Mouse (Mus musculus) forebrain, embryonic 10.5 days (tissue): ENCODE measurements around the gene Tefm. TPM values are rescaled to one million over a fixed set of nuclear protein-coding genes. Genes with fewer than 3 reads are reported as not detected.
"Not testable (repeated sequence)": the region's sequence is repeated elsewhere in the genome, so short reads cannot be mapped to it uniquely, and the experiment has no call there.

Experiments used
- DNase-seq: peaks from one replicate; pipeline ENCODE4 v3.0.0-alpha.2; 2017; ENCODE audit warnings: low spot score; ENCODE audit errors: extremely low spot score
- H3K27ac ChIP-seq: fragments of 300-500 bp; sonication (generic); 2 replicates; pipeline ENCODE4 v1.5.1; 2016; ENCODE audit warnings: mild to moderate bottlenecking
- H3K27me3 ChIP-seq: fragments of 300-500 bp; sonication (generic); 2 replicates; pipeline ENCODE4 v1.6.1; 2016; ENCODE audit warnings: mild to moderate bottlenecking; ENCODE audit not compliant: poor library complexity, severe bottlenecking
- H3K36me3 ChIP-seq: fragments of 300-500 bp; sonication (generic); replicated peaks from 2 replicates; pipeline ENCODE4 v1.6.1; 2016; ENCODE audit warnings: mild to moderate bottlenecking, moderate library complexity
- H3K4me1 ChIP-seq: fragments of 300-500 bp; sonication (generic); 2 replicates; pipeline ENCODE4 v1.6.1; 2016
- H3K4me3 ChIP-seq: fragments of 300-500 bp; sonication (generic); 2 replicates; pipeline ENCODE4 v1.5.1; 2016; ENCODE audit warnings: mild to moderate bottlenecking, moderate library complexity
- H3K9me3 ChIP-seq: fragments of 300-500 bp; sonication (generic); 2 replicates; pipeline ENCODE4 v1.6.1; 2016; ENCODE audit warnings: mild to moderate bottlenecking, moderate library complexity
- WGBS: fragments of 180-500 bp; shearing (Covaris S2); methylation state at CpG from one replicate; pipeline ENCODE4 v1.1.7; 2016; 5-methylcytosine and 5-hydroxymethylcytosine counted together
- polyA plus RNA-seq: library from polyadenylated mRNA; unstranded; fragments of >200 nt; fragmentation: Nextera tagmentation; extraction: Ambion mirVana; gene quantifications from 2 replicates; pipeline ENCODE4 v1.2.1, GENCODE M21; 2016

Gene Tefm
- polyA plus RNA-seq, result 33.9 and 38.2 TPM in 2 replicates

- DNase-seq, result peak; percentile 89
- Histone ChIP-seq H3K4me1 (peaks cover 21% of the 10 kb centered on the region), H3K36me3 (peaks cover 36% of the 10 kb centered on the region), H3K27me3 (no peaks in the 10 kb centered on the region), H3K4me3 (peak within 1 kb of the TSS; percentile 83), H3K27ac (peak within 1 kb of the TSS; percentile 96), H3K9me3 (no peaks in the 10 kb centered on the region)
- WGBS, result under 1% methylated on average over 40 of the region's 40 CpGs
Observed at GRCm38 (mm10) chr11:80141825-80142521, at the start of gene Tefm. TSS of gene Tefm (minus strand) at chr11:80142175.

- Histone ChIP-seq H3K4me1 (no peaks in the 10 kb centered on the region), H3K27me3 (no peaks in the 10 kb centered on the region), H3K36me3 (peaks cover 9% of the 10 kb centered on the region), H3K9me3 (no peaks in the 10 kb centered on the region), H3K27ac (no peak overlapping the region), H3K4me3 (no peak overlapping the region)
- no peak for DNase-seq
- 83% methylated on average over 4 of the region's 4 CpGs for WGBS
Observed at GRCm38 (mm10) chr11:80190280-80190679, 48.3 kb upstream of the Tefm start.

- not testable (repeated sequence) for H3K4me3 ChIP-seq, H3K27ac ChIP-seq, H3K36me3 ChIP-seq, H3K9me3 ChIP-seq, H3K27me3 ChIP-seq, H3K4me1 ChIP-seq, DNase-seq
- 73% methylated on average over 5 of the region's 5 CpGs for WGBS
Observed at GRCm38 (mm10) chr11:80185441-80185976, 43.5 kb upstream of the Tefm start.

- Histone ChIP-seq H3K36me3 (no peaks in the 10 kb centered on the region; the same call in 1 of the 2 replicates), H3K4me1 (peaks cover 9% of the 10 kb centered on the region), H3K9me3 (no peaks in the 10 kb centered on the region), H3K27me3 (no peaks in the 10 kb centered on the region), H3K27ac (no peak overlapping the region), H3K4me3 (peak overlapping the region; percentile 71)
- 95% methylated on average over 6 of the region's 6 CpGs for WGBS
- DNase-seq, result no peak
Observed at GRCm38 (mm10) chr11:80184531-80185071, 42.6 kb upstream of the Tefm start.

- Histone ChIP-seq H3K4me3 (peak within 1 kb of the TSS; percentile 71), H3K27ac (peak within 1 kb of the TSS; percentile 88), H3K36me3 (no peaks in the 10 kb centered on the region), H3K4me1 (peaks cover 9% of the 10 kb centered on the region), H3K9me3 (no peaks in the 10 kb centered on the region), H3K27me3 (no peaks in the 10 kb centered on the region)
- DNase-seq, result peak; percentile 81
- WGBS, result 2% methylated on average over 33 of the region's 33 CpGs
Observed at GRCm38 (mm10) chr11:80183705-80184255, 41.8 kb upstream of the Tefm start, which contains the start of gene Rnf135. TSS of gene Rnf135 (plus strand) at chr11:80183851.

- WGBS, result 43% methylated on average over 12 of the region's 12 CpGs
- not testable (repeated sequence) for DNase-seq
- peak overlapping the region; percentile 88 for H3K27ac ChIP-seq
Observed at GRCm38 (mm10) chr11:80183054-80183704, 41.2 kb upstream of the Tefm start.

GRCm38 (mm10) chr11:80181021-80181749, 39.2 kb upstream of the Tefm start:
- H3K36me3 ChIP-seq, result no peaks in the 10 kb centered on the region
- H3K27ac ChIP-seq, result no peak overlapping the region
- 80% methylated on average over 5 of the region's 5 CpGs for WGBS
- H3K27me3 ChIP-seq, result no peaks in the 10 kb centered on the region
- no peaks in the 10 kb centered on the region for H3K9me3 ChIP-seq
- no peak overlapping the region for H3K4me3 ChIP-seq
- peaks cover 12% of the 10 kb centered on the region for H3K4me1 ChIP-seq
- no peak for DNase-seq

More at GRCm38 (mm10) chr11:80183054-80183704, 41.2 kb upstream of the Tefm start:
- H3K4me3 ChIP-seq, result peak overlapping the region; percentile 71
- not testable (repeated sequence) for H3K9me3 ChIP-seq, H3K36me3 ChIP-seq, H3K4me1 ChIP-seq, H3K27me3 ChIP-seq

GRCm38 (mm10) chr11:80178316-80178715, 36.3 kb upstream of the Tefm start:
- Histone ChIP-seq H3K27ac (no peak overlapping the region), H3K27me3 (no peaks in the 10 kb centered on the region; the same call in 1 of the 2 replicates), H3K4me1 (0 out of 2 replicates have a peak, but pooled peaks cover 3% of the 10 kb centered on the region), H3K4me3 (no peak overlapping the region), H3K9me3 (no peaks in the 10 kb centered on the region), H3K36me3 (no peaks in the 10 kb centered on the region)
- 90% methylated on average over 8 of the region's 8 CpGs for WGBS
- no peak for DNase-seq

GRCm38 (mm10) chr11:80176911-80177895, 35.2 kb upstream of the Tefm start:
- DNase-seq, result no peak
- H3K27ac ChIP-seq, result no peak overlapping the region
- 85% methylated on average over 11 of the region's 11 CpGs for WGBS
- H3K4me1 ChIP-seq, result 0 out of 2 replicates have a peak, but pooled peaks cover 3% of the 10 kb centered on the region
- no peak overlapping the region for H3K4me3 ChIP-seq
- no peaks in the 10 kb centered on the region; the same call in 1 of the 2 replicates for H3K27me3 ChIP-seq
- H3K36me3 ChIP-seq, result no peaks in the 10 kb centered on the region
- no peaks in the 10 kb centered on the region for H3K9me3 ChIP-seq

- Histone ChIP-seq H3K27me3 (no peaks in the 10 kb centered on the region; the same call in 1 of the 2 replicates), H3K4me1 (0 out of 2 replicates have a peak, but pooled peaks cover 3% of the 10 kb centered on the region), H3K9me3 (no peaks in the 10 kb centered on the region), H3K4me3 (no peak overlapping the region), H3K36me3 (no peaks in the 10 kb centered on the region), H3K27ac (no peak overlapping the region)
- DNase-seq, result no peak
- WGBS, result 89% methylated on average over 11 of the region's 11 CpGs
Observed at GRCm38 (mm10) chr11:80173963-80174670, 32.1 kb upstream of the Tefm start.

GRCm38 (mm10) chr11:80171884-80172283, 29.9 kb upstream of the Tefm start:
- Histone ChIP-seq H3K9me3 (no peaks in the 10 kb centered on the region), H3K27me3 (no peaks in the 10 kb centered on the region; the same call in 1 of the 2 replicates), H3K4me3 (no peak overlapping the region), H3K4me1 (no peaks in the 10 kb centered on the region), H3K27ac (no peak overlapping the region), H3K36me3 (no peaks in the 10 kb centered on the region)
- 79% methylated on average over 4 of the region's 4 CpGs for WGBS
- DNase-seq, result no peak
